Mouse (Mus musculus): ENCODE results near the gene 0610030E20Rik. TPM values are rescaled to one million over a fixed set of nuclear protein-coding genes. Genes with fewer than 3 reads are reported as not detected.

The 0610030E20Rik gene
- polyA plus RNA-seq (2016; fragmentation: Nextera tagmentation; extraction: Ambion mirVana), result 28.7 and 29.8 TPM in 2 replicates

GRCm38 (mm10) chr6:72347166-72347941 is at the start of gene 0610030E20Rik:
Gene 0610030E20Rik, plus strand, starts transcription at chr6:72347317.
- WGBS, result under 1% methylated on average over 72 of the region's 72 CpGs
- H3K9me3 ChIP-seq, result no peaks in the 10 kb centered on the region
- no peaks in the 10 kb centered on the region for H3K27me3 ChIP-seq (ENCODE audit: poor library complexity, severe bottlenecking)
- peaks cover 50% of the 10 kb centered on the region for H3K4me1 ChIP-seq
- H3K4me3 ChIP-seq, result peak within 1 kb of the TSS; percentile 99
- H3K27ac ChIP-seq, result peak within 1 kb of the TSS; percentile 97
- DNase-seq (ENCODE audit: extremely low spot score, low spot score), result peak; percentile 83
- peaks cover 39% of the 10 kb centered on the region for H3K36me3 ChIP-seq (replicated peaks)

GRCm38 (mm10) chr6:72297825-72298224 is 49.3 kb upstream of the 0610030E20Rik start:
- Histone ChIP-seq H3K36me3 (replicated peaks) (no peaks in the 10 kb centered on the region), H3K27me3 (ENCODE audit: poor library complexity, severe bottlenecking) (no peaks in the 10 kb centered on the region), H3K4me1 (no peaks in the 10 kb centered on the region), H3K27ac (no peak overlapping the region), H3K9me3 (no peaks in the 10 kb centered on the region), H3K4me3 (no peak overlapping the region)
- 82% methylated on average over 3 of the region's 3 CpGs for WGBS
- no peak for DNase-seq (ENCODE audit: extremely low spot score, low spot score)

- H3K4me1 ChIP-seq, result peaks cover 7% of the 10 kb centered on the region
- no peaks in the 10 kb centered on the region for H3K27me3 ChIP-seq (ENCODE audit: poor library complexity, severe bottlenecking)
- no peak for DNase-seq (ENCODE audit: extremely low spot score, low spot score)
- H3K4me3 ChIP-seq, result no peak overlapping the region
- H3K27ac ChIP-seq, result no peak overlapping the region
- WGBS, result 90% methylated on average over 11 of the region's 11 CpGs
- no peaks in the 10 kb centered on the region for H3K36me3 ChIP-seq (replicated peaks)
- H3K9me3 ChIP-seq, result no peaks in the 10 kb centered on the region
These were observed 44.7 kb upstream of the 0610030E20Rik start for GRCm38 (mm10) chr6:72302349-72302925.

- WGBS, result 63% methylated on average over 9 of the region's 9 CpGs
- Histone ChIP-seq H3K9me3 (no peaks in the 10 kb centered on the region), H3K36me3 (replicated peaks) (no peaks in the 10 kb centered on the region), H3K27me3 (ENCODE audit: poor library complexity, severe bottlenecking) (no peaks in the 10 kb centered on the region), H3K4me1 (peaks cover 7% of the 10 kb centered on the region), H3K27ac (0 out of 2 replicates have a peak overlapping the region, but pooled peaks have one; percentile 21), H3K4me3 (no peak overlapping the region)
- no peak for DNase-seq (ENCODE audit: extremely low spot score, low spot score)
These were observed 43.6 kb upstream of the 0610030E20Rik start for GRCm38 (mm10) chr6:72303510-72303909.

- DNase-seq (ENCODE audit: extremely low spot score, low spot score), result no peak
- Histone ChIP-seq H3K36me3 (replicated peaks) (peaks cover 51% of the 10 kb centered on the region), H3K4me1 (no peaks in the 10 kb centered on the region), H3K27me3 (ENCODE audit: poor library complexity, severe bottlenecking) (no peaks in the 10 kb centered on the region), H3K27ac (no peak overlapping the region), H3K4me3 (no peak overlapping the region), H3K9me3 (no peaks in the 10 kb centered on the region)
- WGBS, result 96% methylated on average over 3 of the region's 3 CpGs
These were observed 34.9 kb upstream of the 0610030E20Rik start for GRCm38 (mm10) chr6:72312198-72312597.

- H3K9me3 ChIP-seq, result no peaks in the 10 kb centered on the region
- H3K27ac ChIP-seq, result no peak overlapping the region
- peaks cover 62% of the 10 kb centered on the region for H3K36me3 ChIP-seq (replicated peaks)
- H3K4me1 ChIP-seq, result no peaks in the 10 kb centered on the region
- H3K4me3 ChIP-seq, result no peak overlapping the region
- no peak for DNase-seq (ENCODE audit: extremely low spot score, low spot score)
- WGBS, result 90% methylated on average over 11 of the region's 11 CpGs
- H3K27me3 ChIP-seq (ENCODE audit: poor library complexity, severe bottlenecking), result no peaks in the 10 kb centered on the region
These were observed 33.8 kb upstream of the 0610030E20Rik start for GRCm38 (mm10) chr6:72313124-72313867.

GRCm38 (mm10) chr6:72315384-72315783 is 31.7 kb upstream of the 0610030E20Rik start:
- Histone ChIP-seq H3K36me3 (replicated peaks) (peaks cover 83% of the 10 kb centered on the region), H3K27ac (no peak overlapping the region), H3K27me3 (ENCODE audit: poor library complexity, severe bottlenecking) (no peaks in the 10 kb centered on the region), H3K4me1 (no peaks in the 10 kb centered on the region), H3K9me3 (no peaks in the 10 kb centered on the region), H3K4me3 (no peak overlapping the region)
- 84% methylated on average over 2 of the region's 2 CpGs for WGBS
- no peak for DNase-seq (ENCODE audit: extremely low spot score, low spot score)

- H3K9me3 ChIP-seq, result no peaks in the 10 kb centered on the region
- H3K4me3 ChIP-seq, result no peak overlapping the region
- no peak overlapping the region for H3K27ac ChIP-seq
- 91% methylated on average over 1 of the region's 1 CpGs for WGBS
- no peaks in the 10 kb centered on the region for H3K27me3 ChIP-seq (ENCODE audit: poor library complexity, severe bottlenecking)
- peaks cover 90% of the 10 kb centered on the region for H3K36me3 ChIP-seq (replicated peaks)
- no peaks in the 10 kb centered on the region for H3K4me1 ChIP-seq
- no peak for DNase-seq (ENCODE audit: extremely low spot score, low spot score)
These were observed 31.1 kb upstream of the 0610030E20Rik start for GRCm38 (mm10) chr6:72316044-72316443.

- WGBS, result 81% methylated on average over 5 of the region's 5 CpGs
- no peaks in the 10 kb centered on the region for H3K27me3 ChIP-seq (ENCODE audit: poor library complexity, severe bottlenecking)
- peaks cover 97% of the 10 kb centered on the region for H3K36me3 ChIP-seq (replicated peaks)
These were observed 28.7 kb upstream of the 0610030E20Rik start for GRCm38 (mm10) chr6:72318440-72318839.

GRCm38 (mm10) chr6:72319019-72319418 is 28.1 kb upstream of the 0610030E20Rik start:
- no peak for DNase-seq (ENCODE audit: extremely low spot score, low spot score)

More at GRCm38 (mm10) chr6:72318440-72318839, 28.7 kb upstream of the 0610030E20Rik start:
- Histone ChIP-seq H3K27ac (no peak overlapping the region), H3K9me3 (no peaks in the 10 kb centered on the region), H3K4me1 (no peaks in the 10 kb centered on the region), H3K4me3 (no peak overlapping the region)
- DNase-seq (ENCODE audit: extremely low spot score, low spot score), result no peak

GRCm38 (mm10) chr6:72322936-72323335 is 24.2 kb upstream of the 0610030E20Rik start:
- DNase-seq (ENCODE audit: extremely low spot score, low spot score), result no peak
- Histone ChIP-seq H3K27ac (no peak overlapping the region), H3K4me3 (no peak overlapping the region), H3K36me3 (replicated peaks) (peaks cover 99% of the 10 kb centered on the region), H3K4me1 (no peaks in the 10 kb centered on the region), H3K27me3 (ENCODE audit: poor library complexity, severe bottlenecking) (no peaks in the 10 kb centered on the region), H3K9me3 (no peaks in the 10 kb centered on the region)
- 94% methylated on average over 3 of the region's 3 CpGs for WGBS

More at GRCm38 (mm10) chr6:72319019-72319418, 28.1 kb upstream of the 0610030E20Rik start:
- Histone ChIP-seq H3K36me3 (replicated peaks) (peaks cover 97% of the 10 kb centered on the region), H3K27me3 (ENCODE audit: poor library complexity, severe bottlenecking) (no peaks in the 10 kb centered on the region), H3K4me1 (no peaks in the 10 kb centered on the region), H3K9me3 (no peaks in the 10 kb centered on the region), H3K4me3 (no peak overlapping the region), H3K27ac (no peak overlapping the region)
- WGBS, result 88% methylated on average over 11 of the region's 11 CpGs

GRCm38 (mm10) chr6:72323786-72324508 is 23.2 kb upstream of the 0610030E20Rik start:
- WGBS, result 92% methylated on average over 6 of the region's 6 CpGs

More at GRCm38 (mm10) chr6:72323786-72324508, 23.2 kb upstream of the 0610030E20Rik start:
- no peak for DNase-seq (ENCODE audit: extremely low spot score, low spot score)
- Histone ChIP-seq H3K27ac (no peak overlapping the region), H3K36me3 (replicated peaks) (peaks cover 99% of the 10 kb centered on the region), H3K9me3 (no peaks in the 10 kb centered on the region), H3K4me1 (no peaks in the 10 kb centered on the region), H3K27me3 (ENCODE audit: poor library complexity, severe bottlenecking) (no peaks in the 10 kb centered on the region), H3K4me3 (no peak overlapping the region)
